Mouse (Mus musculus): ENCODE data around the gene Enpp1. TPM values are rescaled to one million over a fixed set of nuclear protein-coding genes. Genes with fewer than 3 reads are reported as not detected.

Gene Enpp1
- total RNA-seq, 2 experiments from 2014 or later: 3.7 to 4.9 TPM

DNA sequence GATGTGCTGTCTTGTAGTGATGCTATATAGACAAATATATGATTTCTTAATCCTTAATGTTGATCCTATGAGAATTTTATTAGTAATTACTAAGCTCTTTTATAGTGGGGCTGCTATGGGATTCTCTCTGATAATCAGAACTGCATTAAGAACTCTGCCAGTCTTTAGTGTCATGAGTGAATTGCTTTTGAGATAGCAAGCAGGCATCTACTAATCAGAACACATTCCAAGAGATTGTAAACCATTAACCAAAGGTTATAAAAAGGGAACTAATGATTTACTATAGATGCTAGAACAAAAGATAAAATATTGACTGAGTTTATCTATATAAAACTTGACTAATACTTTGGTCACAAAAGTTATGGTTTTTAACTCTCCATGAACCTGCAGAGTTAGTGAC lies 108.2 kb downstream of the Enpp1 start:
- Histone ChIP-seq H3K27ac (no peak overlapping the region), H3K4me3 (no peak overlapping the region)
- DNase-seq (ENCODE audit: extremely low spot score in 1 of 2, low spot score in 2 of 2): no peak
- no peak for TF ChIP-seq CTCF (IDR thresholded peaks at IDR 0.05)
- intact Hi-C loops (cut with DNase I): no loop called here

DNA sequence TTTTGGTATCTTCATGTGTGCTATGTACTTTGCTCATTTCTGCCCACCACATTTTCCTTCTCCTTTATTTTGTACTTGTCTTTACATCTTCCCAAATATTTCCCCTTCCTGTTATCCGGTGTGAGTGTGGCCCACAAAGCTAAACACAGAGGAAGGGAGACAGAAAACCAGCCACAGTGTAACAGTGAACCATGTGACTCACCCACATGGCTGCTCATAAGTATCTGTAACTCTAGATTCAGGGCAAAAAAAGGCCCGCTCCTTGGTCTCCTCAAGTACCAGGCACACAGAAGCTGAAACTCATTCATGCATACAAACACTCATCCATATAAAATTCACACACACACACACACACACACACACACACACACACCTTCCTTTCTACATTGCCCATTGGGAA lies 108.9 kb downstream of the Enpp1 start:
- intact Hi-C loops (cut with DNase I): no loop called here

DNA sequence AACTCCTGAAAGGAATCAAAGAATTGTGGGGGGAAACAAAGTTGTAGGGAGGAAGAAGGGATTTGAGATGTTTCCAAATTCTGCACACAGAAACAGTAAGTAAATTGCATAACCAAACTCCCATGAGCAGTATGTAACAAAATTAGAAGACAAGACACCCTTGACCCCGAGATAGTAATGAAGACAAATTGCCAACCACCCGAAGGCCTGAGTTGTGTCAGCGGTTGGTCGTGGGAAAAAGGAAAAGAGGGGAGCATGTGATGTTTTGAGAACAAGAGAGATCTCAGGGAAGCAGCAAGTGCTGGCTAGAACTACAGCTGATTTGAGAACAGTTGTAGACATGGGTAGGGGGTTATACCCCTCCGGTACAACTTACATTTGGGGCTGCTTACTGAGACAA lies 112.2 kb downstream of the Enpp1 start:
- DNase-seq (ENCODE audit: extremely low spot score in 1 of 2, low spot score in 2 of 2): no peak
- TF ChIP-seq CTCF (IDR thresholded peaks at IDR 0.05): no peak
- Histone ChIP-seq H3K4me3 (no peak overlapping the region), H3K27ac (no peak overlapping the region)
- intact Hi-C loops (cut with DNase I): no loop called here

More for the DNA sequence above, 108.9 kb downstream of the Enpp1 start:
- H3K4me3 ChIP-seq: no peak overlapping the region
- no peak for DNase-seq (ENCODE audit: extremely low spot score in 1 of 2, low spot score in 2 of 2)
- no peak overlapping the region for H3K27ac ChIP-seq
- TF ChIP-seq CTCF (IDR thresholded peaks at IDR 0.05): no peak

DNA sequence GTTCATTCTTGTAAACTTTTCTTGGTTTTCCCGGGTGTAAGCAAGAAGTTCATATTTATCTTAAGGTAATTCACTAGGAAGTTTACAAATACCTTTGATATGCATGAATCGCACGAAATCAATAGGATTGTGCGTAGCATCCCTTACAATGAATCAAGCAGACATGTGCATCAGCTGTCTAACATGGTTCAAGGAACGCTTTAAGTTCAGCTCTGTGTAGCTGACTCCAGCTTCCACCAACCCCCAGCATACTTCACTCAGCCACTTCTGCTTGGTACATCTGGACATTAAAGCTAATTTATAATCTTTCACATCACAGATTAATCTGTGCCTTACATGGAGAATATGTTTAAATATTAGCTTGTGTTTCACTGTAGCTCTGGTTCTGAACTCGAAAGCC lies 113.3 kb downstream of the Enpp1 start:
- intact Hi-C loops (cut with DNase I): no loop called here
- no peak for DNase-seq (ENCODE audit: extremely low spot score in 1 of 2, low spot score in 2 of 2)
- H3K27ac ChIP-seq: no peak overlapping the region
- no peak for TF ChIP-seq CTCF (IDR thresholded peaks at IDR 0.05)
- H3K4me3 ChIP-seq: no peak overlapping the region

DNA sequence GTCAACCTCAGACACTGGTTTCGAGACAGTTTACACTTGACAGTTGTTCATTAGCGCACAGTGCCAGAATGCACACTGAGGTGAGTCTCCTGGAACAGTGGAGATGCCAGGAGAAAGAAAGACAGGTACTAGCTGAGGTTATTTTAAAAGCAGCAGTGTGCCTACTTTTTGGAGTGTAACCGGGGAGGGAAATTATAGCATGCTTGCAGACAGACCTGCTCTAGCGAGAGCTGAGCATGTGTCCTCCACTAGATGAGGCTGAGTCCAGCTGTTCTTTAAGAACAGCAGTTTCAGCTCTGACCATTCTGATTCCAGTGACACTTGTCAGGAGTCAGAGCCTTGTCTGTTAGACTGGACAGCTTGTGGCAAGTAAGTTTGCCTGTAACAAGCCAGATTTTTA lies 114.2 kb downstream of the Enpp1 start:
- intact Hi-C loops (cut with DNase I): no loop called here
- TF ChIP-seq CTCF (IDR thresholded peaks at IDR 0.05): no peak

DNA sequence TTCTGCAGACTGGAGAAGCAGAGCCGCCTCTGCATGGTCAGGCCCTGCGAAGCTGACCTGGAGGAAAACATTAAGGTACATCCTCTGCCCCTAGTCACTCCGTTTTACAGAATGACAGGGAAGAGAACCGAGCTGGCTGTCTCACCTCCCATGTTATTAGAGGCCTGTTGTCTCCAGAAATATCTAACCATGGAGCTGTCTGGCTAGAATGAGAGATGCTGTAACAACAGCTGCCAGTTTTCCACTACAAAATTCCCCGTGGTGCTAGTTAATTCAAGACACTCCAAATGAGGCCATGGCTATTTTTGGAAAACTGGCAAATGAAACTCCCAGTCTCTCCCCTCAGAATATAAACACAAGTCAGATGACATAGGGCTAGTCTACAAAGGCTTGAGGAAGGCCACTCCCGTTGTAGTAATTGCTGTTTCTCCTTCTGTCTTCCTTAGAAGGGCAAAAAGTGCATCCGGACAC lies 115.1 kb downstream of the Enpp1 start:
- peak overlapping the region; percentile 61 for H3K4me3 ChIP-seq

More for the DNA sequence above, 114.2 kb downstream of the Enpp1 start:
- Histone ChIP-seq H3K27ac (no peak overlapping the region), H3K4me3 (no peak overlapping the region)
- DNase-seq (ENCODE audit: extremely low spot score in 1 of 2, low spot score in 2 of 2): no peak

DNA sequence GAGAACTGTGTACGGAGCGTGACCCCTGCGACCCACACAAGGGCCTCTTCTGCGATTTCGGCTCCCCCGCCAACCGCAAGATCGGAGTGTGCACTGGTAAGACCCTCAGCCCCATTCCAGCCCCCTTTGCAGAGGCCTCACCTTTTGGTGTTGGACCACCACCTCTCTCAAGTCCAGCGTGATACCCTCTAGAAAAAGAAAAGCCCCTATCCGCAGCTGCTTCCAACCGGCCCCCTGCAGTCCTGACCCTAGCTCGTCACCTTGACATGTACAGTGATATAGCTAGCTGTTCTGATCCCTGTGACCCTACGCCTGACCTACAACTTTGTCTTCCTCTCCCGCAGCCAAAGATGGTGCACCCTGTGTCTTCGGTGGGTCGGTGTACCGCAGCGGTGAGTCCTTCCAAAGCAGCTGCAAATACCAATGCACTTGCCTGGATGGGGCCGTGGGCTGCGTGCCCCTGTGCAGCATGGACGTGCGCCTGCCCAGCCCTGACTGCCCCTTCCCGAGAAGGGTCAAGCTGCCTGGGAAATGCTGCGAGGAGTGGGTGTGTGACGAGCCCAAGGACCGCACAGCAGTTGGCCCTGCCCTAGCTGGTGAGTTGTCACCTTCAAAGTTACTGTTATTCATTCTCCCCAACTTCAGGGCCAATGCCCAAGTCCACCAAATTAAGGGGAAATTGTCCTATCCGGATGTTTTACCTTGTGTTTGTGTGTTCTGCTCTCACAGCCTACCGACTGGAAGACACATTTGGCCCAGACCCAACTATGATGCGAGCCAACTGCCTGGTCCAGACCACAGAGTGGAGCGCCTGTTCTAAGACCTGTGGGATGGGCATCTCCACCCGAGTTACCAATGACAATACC lies 115.7 kb downstream of the Enpp1 start:
- Histone ChIP-seq H3K27ac (peak overlapping the region; percentile 76), H3K4me3 (peak overlapping the region; percentile 61)
- intact Hi-C loops (cut with DNase I): no loop called here
- no peak for DNase-seq (ENCODE audit: extremely low spot score in 1 of 2, low spot score in 2 of 2)
- no peak for TF ChIP-seq CTCF (IDR thresholded peaks at IDR 0.05)

More for the DNA sequence above, 115.1 kb downstream of the Enpp1 start:
- no peak for TF ChIP-seq CTCF (IDR thresholded peaks at IDR 0.05)
- no peak for DNase-seq (ENCODE audit: extremely low spot score in 1 of 2, low spot score in 2 of 2)
- intact Hi-C loops (cut with DNase I): no loop called here
- H3K27ac ChIP-seq: peak overlapping the region; percentile 19; the same call in 1 of the 2 replicates

DNA sequence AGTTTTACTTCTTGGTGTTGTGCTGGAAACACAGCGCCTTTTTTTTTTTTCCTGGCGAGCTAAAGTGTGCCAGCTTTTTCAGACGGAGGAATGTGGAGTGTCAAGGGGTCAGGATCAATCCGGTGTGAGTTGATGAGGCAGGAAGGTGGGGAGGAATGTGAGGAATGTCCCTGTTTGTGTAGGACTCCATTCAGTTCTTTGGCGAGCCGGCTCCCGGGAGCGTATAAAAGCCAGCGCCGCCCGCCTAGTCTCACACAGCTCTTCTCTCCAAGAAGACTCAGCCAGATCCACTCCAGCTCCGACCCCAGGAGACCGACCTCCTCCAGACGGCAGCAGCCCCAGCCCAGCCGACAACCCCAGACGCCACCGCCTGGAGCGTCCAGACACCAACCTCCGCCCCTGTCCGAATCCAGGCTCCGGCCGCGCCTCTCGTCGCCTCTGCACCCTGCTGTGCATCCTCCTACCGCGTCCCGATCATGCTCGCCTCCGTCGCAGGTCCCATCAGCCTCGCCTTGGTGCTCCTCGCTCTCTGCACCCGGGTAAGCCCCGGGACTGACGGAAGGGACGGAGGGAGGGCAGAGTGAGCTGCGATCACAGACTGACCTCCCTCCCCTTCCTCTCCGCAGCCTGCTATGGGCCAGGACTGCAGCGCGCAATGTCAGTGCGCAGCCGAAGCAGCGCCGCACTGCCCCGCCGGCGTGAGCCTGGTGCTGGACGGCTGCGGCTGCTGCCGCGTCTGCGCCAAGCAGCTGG lies 116.5 kb downstream of the Enpp1 start, which contains the start of gene Ccn2:
Gene Ccn2, plus strand, starts transcription at position 193 of the 753 bp plus-strand sequence.
- no peak; the same call in 1 of the 2 replicates for TF ChIP-seq CTCF (IDR thresholded peaks at IDR 0.05)
- intact Hi-C loops (cut with DNase I): no loop called here
- H3K27ac ChIP-seq: peak within 1 kb of the TSS; percentile 76
- H3K4me3 ChIP-seq: peak within 1 kb of the TSS; percentile 61
- peak; percentile 49 to 52 for DNase-seq (ENCODE audit: extremely low spot score in 1 of 2, low spot score in 2 of 2)

DNA sequence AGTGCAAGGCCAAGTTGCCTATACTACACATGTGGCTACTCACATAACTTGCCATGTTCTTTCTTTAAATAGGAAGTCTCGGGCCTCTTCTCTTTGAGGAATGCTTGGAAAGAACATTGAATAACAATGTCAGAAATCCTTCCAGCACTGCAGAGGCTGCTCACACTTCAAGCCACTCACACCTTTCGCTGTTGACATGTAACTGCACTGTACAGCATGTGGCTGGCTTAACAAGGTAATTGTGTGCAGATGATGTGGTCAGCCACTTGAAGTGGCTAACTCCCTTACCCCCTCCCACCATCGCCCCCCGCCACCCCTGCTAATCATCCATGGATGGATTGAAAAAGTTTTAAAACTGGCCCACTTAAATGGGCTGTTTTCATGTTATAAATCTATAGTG lies 118.4 kb downstream of the Enpp1 start:
- no peak for TF ChIP-seq CTCF (IDR thresholded peaks at IDR 0.05)
- no peak overlapping the region for H3K27ac ChIP-seq
- intact Hi-C loops (cut with DNase I): loop anchor here (5.0 kb wide), 1 partner anchor 261 kb away; no protein-coding TSS in a partner anchor
- no peak for DNase-seq (ENCODE audit: extremely low spot score in 1 of 2, low spot score in 2 of 2)
- no peak overlapping the region for H3K4me3 ChIP-seq

DNA sequence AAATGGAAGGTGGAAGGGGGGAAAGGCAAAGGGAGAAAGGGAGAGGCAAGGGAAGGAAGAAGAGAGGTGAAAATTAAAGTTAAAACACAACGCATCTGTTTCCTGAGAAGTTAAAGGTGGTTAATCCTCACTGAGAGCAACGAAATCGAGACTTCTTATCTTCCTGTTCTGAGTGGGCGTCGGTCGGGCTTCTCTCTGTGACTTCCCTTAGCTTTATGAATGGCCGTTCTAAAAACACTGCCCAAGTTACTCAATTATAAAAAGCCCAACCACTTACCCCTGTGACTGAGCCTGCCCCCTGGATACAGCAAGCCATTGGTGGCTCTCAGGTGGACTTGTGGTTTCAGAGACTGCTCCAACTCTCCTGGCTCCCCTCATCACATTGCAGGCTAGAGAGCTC lies 119.0 kb downstream of the Enpp1 start:
- no peak for TF ChIP-seq CTCF (IDR thresholded peaks at IDR 0.05)
- intact Hi-C loops (cut with DNase I): loop anchor here (5.0 kb wide), 1 partner anchor 261 kb away; no protein-coding TSS in a partner anchor
- DNase-seq (ENCODE audit: extremely low spot score in 1 of 2, low spot score in 2 of 2): no peak
- no peak overlapping the region for H3K4me3 ChIP-seq
- H3K27ac ChIP-seq: no peak overlapping the region

DNA sequence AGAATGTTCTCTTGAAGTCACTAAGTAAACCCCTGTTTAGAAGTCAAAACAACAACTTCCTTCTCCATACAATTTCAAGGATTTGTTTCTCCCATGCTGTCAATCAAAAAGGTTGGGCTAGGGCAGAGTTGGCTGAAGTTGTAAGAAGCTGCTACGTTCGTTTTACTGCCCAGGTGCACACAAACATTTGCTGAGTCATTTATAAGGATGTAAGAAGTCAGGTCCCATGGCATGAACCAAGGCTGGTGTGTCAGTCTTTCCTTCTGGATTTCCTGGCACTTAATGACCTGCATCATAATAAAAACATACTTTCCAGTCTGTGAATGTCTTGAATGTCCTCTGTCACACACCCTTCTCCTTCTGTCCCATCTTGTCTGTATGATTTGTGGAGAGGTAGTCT lies 119.6 kb downstream of the Enpp1 start:
- intact Hi-C loops (cut with DNase I): loop anchor here (5.0 kb wide), 1 partner anchor 260 kb away; no protein-coding TSS in a partner anchor
- DNase-seq (ENCODE audit: extremely low spot score in 1 of 2, low spot score in 2 of 2): no peak
- no peak overlapping the region for H3K27ac ChIP-seq
- TF ChIP-seq CTCF (IDR thresholded peaks at IDR 0.05): no peak
- H3K4me3 ChIP-seq: no peak overlapping the region

DNA sequence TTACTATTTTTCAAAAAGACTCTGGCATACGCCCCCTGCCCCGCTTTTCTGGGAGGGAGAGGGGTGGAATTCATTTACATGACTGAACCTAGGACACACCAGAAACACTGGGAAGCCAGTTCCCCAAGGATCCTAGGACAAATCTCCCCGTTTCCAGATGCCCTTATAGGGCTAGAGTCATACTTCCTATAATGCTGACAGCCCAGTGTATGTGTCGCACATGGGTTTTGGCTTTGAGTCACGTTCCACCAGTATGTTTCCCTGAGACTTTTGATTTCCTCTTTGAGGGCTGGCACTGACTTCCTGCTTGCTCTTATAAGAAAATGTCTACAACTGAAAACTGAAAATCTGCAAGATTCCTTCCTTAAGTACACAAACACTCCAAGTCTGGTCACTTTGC lies 120.2 kb downstream of the Enpp1 start:
- no peak for TF ChIP-seq CTCF (IDR thresholded peaks at IDR 0.05)
- DNase-seq (ENCODE audit: extremely low spot score in 1 of 2, low spot score in 2 of 2): no peak
- intact Hi-C loops (cut with DNase I): loop anchor here (1.0 to 5.0 kb wide), 3 partner anchors 185 to 259 kb away; no protein-coding TSS in a partner anchor
- Histone ChIP-seq H3K4me3 (no peak overlapping the region), H3K27ac (no peak overlapping the region)
